Mouse (Mus musculus) C2C12 (cell line): ENCODE data around the gene Mcm9.

Experiments used
- CEBPB ChIP-seq: IDR thresholded peaks from one replicate; pipeline ENCODE4 v1.6.1; 2011; ENCODE audit warnings: low read depth, mild to moderate bottlenecking, control low read depth, moderate library complexity
- CTCF ChIP-seq: IDR thresholded peaks from one replicate; pipeline ENCODE4 v1.5.1; 2011; ENCODE audit not compliant: control insufficient read depth, insufficient read depth, insufficient read length
- USF1 ChIP-seq: IDR thresholded peaks from one replicate; pipeline ENCODE4 v1.6.1; 2011; ENCODE audit warnings: low read depth, mild to moderate bottlenecking, control low read depth, moderate library complexity

GRCm38 (mm10) chr10:53565538-53565937 lies 64.7 kb downstream of the Mcm9 start:
- TF ChIP-seq CTCF (no peak), USF1 (no peak), CEBPB (no peak)
